Mouse (Mus musculus) left cerebral cortex, adult 11 months (tissue): ENCODE data around the gene Iah1.

Source experiments
- DNase-seq: peaks from one replicate; pipeline ENCODE4 v3.0.0; 2022; ENCODE audit warnings: low spot score

Iah1 gene

GRCm38 (mm10) chr12:21369087-21369410 is 52.9 kb downstream of the Iah1 start:
- no peak for DNase-seq

- DNase-seq = no peak
Observed at GRCm38 (mm10) chr12:21370035-21370611, 53.9 kb downstream of the Iah1 start.

- DNase-seq = peak; percentile 94
Observed at GRCm38 (mm10) chr12:21373100-21373819, 57.1 kb downstream of the Iah1 start, which contains the start of gene Adam17. Gene Adam17, minus strand, starts transcription at chr12:21373632.
